Mouse (Mus musculus) cerebellum, postnatal 36 days (tissue): ENCODE data around the gene Txnip.
"Not testable (repeated sequence)": the region's sequence is repeated elsewhere in the genome, so short reads cannot be mapped to it uniquely, and the experiment has no call there.

ENCODE experiments used
- DNase-seq, 2 experiments: peaks; one replicate each; pipeline ENCODE4 v3.0.0; 2021 to 2022; ENCODE audit warnings: mixed read lengths in 2 of 2

Txnip gene

DNA sequence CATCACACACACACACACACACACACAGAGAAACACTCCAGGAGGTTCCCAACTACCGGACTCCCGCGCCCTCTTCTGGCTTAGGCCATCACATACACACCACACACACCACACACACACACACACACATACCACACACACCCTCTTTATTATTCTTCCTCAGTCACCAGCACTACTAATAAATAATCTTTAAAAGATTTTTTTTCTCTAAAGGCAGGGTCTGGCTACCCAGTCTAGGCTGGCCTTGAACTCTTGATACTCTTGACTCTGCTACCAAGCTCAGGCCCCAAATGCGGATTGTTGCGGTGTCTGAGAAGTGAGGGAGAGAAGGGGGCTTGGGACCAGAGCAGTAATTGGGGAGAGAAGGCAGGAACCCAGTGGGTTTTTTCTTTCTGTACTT, 37.1 kb downstream of the Txnip start:
- DNase-seq, result no peak

DNA sequence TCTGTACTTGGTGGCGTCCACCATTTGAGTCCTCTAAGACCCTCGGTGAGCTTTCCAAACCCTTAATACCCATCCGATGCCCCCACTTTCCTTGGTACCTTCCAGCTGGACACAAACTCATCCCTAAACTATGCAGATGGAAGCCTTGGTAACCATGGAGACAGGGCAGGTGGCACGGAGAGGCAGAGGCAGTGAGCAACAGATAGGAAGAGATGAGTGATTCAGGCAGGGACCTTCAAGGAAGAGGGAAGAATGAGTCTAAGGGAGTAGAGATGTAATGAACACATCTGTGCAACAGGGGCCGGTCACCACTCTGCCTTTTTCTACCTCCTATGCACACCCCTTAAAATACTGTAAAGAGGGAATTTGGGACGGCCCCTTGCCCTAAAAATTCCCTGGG, 37.9 kb downstream of the Txnip start:
- DNase-seq, result peak; percentile 41 to 52

DNA sequence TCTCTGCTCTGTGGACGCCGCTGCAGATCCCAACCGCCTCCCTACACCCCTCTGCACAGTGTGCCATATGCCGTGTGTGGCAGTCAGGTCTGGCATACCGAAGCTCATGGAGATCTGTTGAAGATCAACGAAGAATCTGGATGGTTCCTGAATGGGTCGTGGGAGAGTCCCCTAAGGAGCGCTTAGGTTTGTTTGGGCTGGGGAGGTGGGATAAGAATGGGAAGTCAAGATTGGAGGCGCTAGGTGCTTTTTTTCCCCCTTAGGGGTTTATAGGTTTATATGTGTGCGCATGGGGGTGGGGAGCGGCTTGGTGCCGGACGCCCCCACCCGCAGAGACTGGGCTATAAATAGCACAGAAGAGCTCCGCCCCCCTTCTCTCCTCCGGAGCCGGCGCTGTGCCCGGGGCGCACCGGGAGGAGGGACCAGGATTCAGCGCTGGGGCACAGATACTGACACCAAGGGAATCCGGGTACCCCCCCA, 38.5 kb downstream of the Txnip start, which contains the start of gene Ankrd34a:
Ankrd34a (plus strand) TSS at position 409 of the 480 bp plus-strand sequence.
- DNase-seq, result peak; percentile 87 to 91

DNA sequence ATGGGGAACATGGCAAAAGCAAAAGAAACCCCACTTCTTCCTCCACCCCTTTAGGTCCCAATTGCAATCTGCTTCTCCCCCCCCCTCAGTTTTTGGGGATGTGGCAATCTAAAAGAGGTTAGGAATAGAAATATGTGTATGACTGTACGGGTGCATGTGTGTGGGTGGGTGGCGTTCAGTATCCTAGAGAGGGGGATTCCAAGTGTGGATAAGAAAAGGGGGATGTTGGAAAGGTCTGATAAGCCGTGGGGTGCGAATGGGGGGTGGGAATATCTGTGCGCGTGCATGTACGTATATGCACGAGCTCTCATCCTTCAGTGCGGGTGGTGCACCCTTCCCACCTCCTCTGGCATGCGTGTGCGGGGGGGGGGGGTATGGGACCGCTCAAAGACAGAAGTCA, 39.1 kb downstream of the Txnip start:
- DNase-seq, result peak in 1 of 2 experiments; percentile 27

DNA sequence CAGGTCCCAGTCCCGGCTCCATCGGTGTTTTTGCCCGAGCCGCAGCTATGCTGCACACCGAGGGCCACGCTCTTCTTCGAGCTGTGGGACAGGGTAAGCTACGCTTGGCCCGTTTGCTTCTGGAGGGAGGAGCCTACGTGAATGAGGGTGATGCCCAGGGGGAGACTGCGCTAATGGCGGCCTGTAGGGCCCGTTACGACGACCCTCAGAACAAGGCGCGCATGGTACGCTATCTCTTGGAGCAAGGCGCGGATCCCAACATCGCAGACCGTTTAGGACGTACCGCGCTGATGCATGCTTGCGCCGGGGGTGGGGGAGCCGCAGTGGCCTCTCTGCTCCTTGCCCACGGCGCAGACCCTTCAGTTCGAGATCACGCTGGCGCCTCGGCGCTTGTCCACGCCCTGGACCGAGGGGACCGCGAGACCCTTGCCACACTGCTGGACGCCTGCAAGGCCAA, 39.7 kb downstream of the Txnip start:
- peak; percentile 49 to 55 for DNase-seq

DNA sequence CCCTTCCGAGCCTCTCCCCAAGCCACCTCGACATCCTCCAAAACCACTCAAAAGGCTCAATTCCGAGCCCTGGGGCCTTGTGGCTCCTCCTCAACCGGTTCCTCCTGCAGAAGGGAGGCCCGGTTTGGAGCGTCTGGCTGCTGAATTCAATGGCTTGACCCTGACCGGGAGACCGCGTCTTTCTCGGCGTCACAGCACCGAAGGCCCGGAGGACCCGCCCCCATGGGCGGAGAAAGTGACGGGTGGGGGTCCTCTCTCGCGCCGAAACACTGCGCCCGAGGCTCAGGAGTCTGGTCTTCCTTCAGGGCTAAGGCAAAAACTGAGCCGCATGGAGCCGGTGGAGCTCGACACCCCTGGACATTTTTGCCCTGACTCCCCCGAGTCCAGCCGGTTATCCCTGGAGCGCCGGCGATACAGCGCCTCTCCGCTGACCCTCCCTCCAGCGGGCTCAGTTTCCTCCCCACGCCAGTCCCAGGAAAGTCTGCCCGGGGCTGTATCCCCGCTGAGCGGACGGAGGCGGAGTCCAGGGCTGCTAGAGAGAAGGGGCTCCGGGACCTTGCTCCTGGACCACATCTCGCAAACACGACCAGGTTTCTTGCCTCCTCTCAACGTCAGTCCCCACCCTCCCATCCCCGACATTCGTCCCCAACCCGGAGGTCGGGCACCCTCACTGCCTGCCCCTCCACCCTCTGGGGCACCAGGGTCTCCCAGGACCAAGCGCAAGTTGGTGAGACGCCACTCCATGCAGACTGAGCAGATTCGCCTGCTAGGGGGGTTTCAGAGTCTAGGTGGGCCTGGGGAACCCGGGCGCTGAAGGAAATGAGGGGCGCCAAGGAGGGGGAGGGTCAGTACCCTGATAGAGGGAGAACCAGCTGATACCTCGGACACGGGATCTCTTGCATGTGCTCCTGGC, 40.7 kb downstream of the Txnip start:
- peak; percentile 59 to 61 for DNase-seq

DNA sequence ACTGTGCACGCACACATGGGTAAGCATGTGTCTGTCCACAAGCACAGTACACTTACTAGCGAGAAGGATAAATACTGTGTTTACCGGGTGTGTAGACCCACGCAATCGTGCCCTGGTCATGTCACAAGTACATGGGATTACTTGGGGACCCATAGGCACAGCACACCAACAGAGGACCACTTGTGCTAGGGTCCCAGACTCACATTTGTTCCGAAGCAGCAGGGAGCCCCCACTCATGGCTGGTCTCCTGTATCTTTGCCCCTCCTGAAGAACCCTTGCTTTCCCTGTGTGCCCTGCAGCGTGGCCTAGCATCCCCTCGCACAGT, 41.3 kb downstream of the Txnip start:
- DNase-seq, result no peak

DNA sequence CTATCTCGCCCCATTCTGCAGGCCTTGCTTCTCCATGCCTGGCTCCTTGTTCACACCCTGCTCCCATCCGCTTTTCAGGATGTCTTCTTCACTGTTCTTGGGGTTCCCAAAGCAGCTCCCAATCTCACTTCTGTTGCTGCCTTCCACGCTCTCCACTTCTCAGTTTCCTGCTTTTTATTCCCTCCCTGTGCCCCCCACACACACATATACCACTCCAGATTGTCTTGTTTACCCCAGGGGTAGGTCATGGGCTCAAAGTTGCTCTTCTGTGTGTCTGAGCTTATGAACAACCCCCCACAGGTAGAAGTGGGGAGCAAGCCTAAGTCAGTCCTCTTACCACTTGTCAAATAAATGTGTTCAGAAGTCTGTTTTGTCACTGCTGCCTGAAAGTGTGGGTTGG, 41.7 kb downstream of the Txnip start:
- DNase-seq, result no peak

DNA sequence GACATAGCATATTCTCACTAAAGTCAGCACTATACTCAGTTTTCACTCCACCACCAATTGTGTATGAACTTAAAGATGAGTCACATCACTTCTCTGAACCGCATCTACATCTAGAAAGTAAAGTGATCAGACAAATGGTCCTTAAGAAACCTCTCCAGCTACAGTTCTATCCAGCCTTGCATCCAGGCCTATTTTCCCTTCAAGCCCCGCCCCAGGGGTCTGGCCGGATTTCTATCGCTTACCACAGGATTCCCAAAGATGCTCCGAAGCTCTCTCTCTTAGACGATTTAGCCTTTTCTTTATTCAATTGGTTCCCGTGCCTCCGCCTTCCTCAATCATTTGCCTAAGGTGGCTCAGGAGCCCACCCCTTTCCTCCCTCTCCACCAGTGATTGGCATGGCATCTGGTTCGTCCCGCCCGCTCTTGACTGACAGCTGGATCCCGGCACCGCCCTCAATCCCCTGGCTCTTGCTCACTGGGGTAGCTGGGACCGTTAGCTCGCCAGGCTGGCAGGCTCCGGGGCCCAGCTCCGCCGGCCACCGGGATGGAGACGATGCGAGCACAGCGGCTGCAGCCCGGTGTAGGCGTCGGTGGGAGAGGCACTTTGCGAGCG, 43.0 kb downstream of the Txnip start, which contains the start of gene Lix1l:
Lix1l (plus strand) TSS at position 511 of the 612 bp plus-strand sequence.
- DNase-seq, result peak; percentile 87 to 89

DNA sequence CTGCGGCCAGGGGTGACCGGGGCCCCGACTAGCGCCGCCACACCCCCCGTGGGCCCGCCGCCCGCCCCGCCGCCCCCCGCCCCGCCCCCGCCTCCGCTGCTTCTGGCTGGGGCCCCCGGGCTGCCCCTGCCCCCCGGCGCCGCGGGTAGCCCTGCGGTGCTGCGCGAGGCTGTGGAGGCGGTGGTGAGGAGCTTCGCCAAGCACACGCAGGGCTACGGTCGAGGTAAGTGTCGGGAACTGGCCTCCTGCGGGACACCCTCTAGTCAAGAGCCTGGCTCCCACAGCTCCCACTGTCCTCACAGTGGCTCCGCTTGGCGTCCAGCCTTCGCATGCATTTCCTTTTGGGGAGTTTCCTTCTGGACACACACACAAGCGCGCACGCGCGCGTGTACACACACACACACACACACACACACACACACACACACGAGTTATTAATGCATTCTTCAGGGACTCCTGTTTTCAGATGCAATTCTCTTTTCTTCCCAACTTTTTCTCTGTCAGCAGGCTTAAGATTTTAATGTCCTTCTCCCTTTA, 43.6 kb downstream of the Txnip start:
- DNase-seq, result peak; percentile 68 to 71

DNA sequence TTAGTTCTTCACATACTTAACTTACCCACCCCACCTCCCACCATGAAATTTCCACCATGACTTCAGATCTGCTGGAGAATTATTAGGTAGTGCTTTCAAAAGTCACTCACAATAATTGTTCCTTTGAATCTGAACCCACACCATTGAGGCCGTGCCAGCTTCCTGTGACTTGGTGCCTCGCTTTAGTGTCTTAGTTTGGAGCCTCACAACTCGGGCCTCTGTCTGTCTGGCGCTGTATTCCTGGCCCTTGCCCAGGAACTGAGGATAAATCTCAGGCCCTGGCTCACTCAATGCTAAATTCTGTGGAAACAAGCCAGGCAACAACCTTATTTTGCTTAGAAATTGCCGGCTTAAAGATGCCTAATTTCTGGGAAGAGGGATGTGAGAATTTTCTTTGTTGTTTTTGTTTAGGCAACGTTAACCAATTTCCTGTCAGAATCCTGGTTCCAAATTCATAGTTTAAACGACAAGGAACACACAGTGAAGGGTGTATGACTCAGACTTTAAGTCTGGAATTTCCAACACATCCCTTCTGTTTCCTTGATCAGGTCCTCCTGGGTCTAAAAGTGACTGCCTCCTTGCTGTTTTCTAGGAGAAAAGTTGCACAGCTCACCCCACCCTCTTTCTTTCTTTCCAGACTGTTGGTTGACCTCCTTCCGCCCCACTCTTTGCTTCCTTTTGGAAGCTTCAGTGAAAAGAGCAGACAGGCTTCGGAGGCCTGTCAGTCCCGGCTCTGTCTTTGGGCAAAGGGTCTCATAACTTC, 44.4 kb downstream of the Txnip start:
- DNase-seq, result no peak

DNA sequence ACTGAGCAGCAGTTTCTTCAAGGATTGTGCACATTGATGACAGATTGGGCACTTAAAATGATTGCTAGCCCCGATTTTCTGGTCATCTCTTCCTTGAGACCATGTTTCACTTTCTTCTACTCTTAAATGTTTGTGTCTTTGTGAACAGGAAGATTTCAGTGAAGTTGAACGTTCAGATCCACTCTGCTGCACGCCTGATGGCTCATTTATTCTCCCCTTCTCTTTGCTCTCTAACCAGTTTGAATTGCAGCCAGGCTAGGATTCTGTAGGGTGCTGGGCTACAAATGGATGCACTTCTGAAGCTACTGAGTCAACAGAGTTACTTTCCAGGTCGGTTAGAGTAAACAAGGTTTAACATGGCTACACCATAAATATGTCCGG, 44.9 kb downstream of the Txnip start:
- DNase-seq, result no peak

DNA sequence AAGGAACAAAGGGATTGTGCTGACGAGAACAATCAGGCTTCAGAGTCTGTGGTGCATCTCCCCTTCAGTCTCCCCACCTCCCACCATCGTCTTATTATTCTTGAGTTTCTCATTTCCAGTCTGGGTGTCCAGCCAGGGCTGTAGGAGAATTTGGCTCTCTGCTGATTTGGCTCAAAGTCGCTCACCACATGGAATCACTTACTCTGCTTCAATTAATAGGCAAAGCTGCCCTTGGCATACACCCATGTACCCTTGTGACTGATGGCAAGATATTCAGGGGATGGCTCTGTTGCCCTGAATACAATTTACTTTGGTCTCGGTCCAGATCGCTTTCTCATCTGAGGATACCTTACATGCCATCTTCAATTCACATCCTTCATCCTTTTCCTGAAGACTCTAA, 45.6 kb downstream of the Txnip start:
- DNase-seq, result peak; percentile 42 to 59

DNA sequence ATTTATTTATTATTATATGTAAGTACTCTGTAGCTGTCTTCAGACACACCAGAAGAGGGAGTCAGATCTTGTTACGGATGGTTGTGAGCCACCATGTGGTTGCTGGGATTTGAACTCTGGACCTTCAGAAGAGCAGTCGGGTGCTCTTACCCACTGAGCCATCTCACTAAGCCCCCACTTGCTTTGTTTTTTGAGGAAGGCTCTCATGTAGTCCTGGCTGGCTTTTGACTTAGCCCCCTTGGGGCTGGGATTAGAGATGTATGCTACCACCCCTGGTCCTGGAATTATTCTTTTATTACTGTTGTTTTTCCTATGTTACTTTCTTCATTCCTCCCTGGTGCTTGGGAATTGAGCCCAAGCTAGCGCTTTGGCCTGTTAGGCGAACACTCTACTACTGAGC, 48.2 kb downstream of the Txnip start:
- not testable (repeated sequence) for DNase-seq

DNA sequence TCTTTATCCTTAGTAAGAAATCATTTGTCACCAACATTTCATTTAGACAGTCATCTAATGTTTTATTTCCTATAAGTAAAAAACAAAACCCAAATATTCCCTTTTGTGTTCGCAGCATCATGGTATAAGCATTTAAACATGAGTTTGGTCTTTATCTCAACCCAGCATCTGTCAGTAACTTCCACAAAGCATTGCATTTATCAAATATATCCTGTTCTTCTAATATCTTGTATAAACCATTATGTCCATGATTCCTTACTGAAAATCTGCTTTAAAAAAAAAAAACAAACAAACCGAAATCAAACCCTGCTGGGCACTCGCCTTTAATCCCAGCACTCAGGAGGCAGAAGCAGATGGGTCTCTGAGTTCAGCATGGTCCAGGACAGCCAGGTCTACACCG, 48.9 kb downstream of the Txnip start:
- no peak for DNase-seq
